Mouse (Mus musculus): ENCODE results near the gene Srf.

Srf gene

DNA sequence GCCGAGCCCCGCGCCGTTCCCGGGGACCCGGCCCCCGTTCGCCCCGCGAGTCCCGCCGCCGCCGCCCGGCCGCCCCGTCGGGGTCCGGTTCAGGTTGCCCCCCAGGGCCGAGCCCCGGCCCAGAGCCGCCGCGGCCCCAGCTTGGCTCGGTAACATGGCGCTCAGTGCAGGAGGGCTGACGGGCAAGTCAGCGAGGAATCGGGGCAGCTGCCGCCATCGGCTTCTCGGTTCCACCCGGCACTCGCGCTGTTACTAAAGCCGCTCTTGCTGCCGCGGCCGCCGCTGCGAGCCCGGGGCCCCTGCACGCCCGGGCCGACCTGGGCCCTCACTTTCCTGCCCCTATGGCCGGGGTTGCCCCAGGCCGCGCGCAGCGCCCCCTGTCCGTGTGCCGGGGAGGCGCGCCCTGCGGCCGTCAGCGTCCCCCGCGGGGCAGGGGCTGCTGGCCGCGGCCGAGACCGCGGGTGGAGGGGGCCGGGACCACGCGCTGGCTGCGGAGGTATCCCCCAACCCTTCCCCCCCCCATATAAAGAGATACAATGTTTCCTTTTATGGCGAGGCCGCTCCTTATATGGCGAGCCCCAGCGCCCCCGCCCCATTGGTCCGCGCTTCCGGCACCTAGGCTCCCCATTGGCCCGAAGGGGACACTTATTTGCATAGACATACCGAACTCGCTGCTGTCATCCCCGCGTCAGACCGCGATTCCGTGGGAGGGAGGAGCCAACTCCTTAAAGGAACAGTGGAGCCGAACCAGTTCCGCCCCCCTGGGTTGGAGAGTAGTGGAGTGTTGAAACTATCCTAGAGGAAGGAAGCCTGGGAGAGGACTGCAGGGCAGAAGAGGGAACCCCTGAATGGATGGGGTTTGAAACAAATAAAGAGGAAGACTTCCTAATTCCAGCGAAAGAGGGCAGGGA is at the start of gene Srf:
TSS of gene Srf (minus strand) at position 503 of the 911 bp plus-strand sequence.
- TF ChIP-seq GATA4 (IDR thresholded peaks at IDR 0.05; ENCODE audit: insufficient replicate concordance, low read length), result no peak

DNA sequence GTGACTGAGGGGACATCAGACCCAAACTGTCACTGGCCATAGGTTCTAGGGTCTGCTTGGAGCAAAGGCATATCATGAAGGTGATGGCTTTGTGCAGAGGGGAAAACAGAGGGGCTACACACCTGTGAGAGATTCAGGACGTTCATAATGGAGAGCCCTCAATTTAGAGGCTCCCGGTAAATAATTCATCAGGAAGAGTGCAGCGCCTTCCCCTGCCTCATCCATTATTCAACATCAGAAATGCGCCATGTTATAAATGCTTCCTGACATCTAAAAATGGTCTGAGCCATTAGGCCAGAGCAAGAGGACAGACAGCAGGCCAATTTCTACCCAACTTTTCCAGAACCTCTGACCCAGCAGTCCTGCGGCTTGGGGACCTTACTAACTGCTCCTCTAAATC is 49.2 kb upstream of the Srf start:
- no peak for TF ChIP-seq GATA4 (IDR thresholded peaks at IDR 0.05; ENCODE audit: insufficient replicate concordance, low read length)

DNA sequence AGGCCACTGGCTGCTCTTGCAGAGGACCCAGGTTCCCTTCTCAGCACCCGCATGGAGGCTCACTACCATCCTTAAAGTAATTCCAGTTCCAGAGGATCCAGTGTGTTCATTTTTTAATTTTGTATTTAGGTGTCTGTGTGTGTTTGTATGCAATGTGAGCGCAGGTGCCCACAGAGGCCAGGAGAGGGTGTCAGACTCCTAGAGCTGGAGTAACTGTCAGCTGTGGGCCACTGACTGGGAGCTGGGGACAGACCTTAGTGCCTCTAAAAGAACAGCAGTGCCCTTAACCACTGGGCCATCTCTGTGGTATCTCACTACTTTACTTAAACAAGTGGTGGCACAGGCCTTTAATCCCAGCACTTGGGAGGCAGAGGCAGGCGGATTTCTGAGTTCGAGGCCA is 47.3 kb upstream of the Srf start:
- TF ChIP-seq GATA4 (IDR thresholded peaks at IDR 0.05; ENCODE audit: insufficient replicate concordance, low read length), result no peak

GRCm38 (mm10) chr17:46602212-46602611 is 46.2 kb upstream of the Srf start:
- TF ChIP-seq GATA4 (IDR thresholded peaks at IDR 0.05; ENCODE audit: insufficient replicate concordance, low read length), result no peak

GRCm38 (mm10) chr17:46600569-46600968 is 44.6 kb upstream of the Srf start:
- TF ChIP-seq GATA4 (IDR thresholded peaks at IDR 0.05; ENCODE audit: insufficient replicate concordance, low read length), result no peak

DNA sequence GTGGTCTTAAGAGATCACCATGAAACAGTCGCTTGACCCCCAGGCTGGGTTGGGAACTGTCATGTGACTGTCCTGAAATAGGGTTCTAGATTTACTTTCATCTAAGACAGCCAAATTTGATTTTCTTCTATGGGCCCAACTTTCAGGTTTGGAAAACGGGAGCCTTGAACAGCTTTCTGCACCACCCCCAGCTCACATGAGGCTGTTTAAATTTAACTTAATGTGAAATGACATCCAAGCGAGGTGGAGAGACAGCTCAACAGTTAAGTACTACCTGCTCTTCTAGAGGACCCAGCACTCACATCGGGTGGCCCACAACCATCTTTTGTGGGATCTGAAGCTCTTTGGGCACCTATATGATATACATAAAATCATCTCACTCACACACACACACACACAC is 43.0 kb upstream of the Srf start:
- TF ChIP-seq GATA4 (IDR thresholded peaks at IDR 0.05; ENCODE audit: insufficient replicate concordance, low read length), result no peak

DNA sequence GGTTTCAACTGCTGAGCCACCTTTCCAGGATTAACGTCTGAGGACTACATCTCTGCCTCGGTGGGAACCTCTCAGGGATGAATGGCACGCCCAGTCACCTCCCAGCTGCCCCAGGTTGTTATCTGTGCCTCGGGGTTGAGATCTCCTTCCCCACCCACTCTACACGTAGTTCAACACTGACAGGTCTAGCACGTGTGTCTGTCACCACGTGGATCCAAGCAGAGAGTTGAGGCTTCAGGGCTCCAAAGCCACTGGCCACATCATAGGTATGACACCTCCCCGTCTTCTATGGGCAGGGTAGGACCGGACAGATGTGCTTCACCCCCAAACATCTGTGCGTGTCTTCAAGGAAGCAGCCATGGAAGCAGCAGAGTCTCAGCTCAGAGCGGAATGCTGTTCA is 42.0 kb upstream of the Srf start:
- TF ChIP-seq GATA4 (IDR thresholded peaks at IDR 0.05; ENCODE audit: insufficient replicate concordance, low read length), result no peak

GRCm38 (mm10) chr17:46595336-46595735 is 39.4 kb upstream of the Srf start:
- no peak for TF ChIP-seq GATA4 (IDR thresholded peaks at IDR 0.05; ENCODE audit: insufficient replicate concordance, low read length)

DNA sequence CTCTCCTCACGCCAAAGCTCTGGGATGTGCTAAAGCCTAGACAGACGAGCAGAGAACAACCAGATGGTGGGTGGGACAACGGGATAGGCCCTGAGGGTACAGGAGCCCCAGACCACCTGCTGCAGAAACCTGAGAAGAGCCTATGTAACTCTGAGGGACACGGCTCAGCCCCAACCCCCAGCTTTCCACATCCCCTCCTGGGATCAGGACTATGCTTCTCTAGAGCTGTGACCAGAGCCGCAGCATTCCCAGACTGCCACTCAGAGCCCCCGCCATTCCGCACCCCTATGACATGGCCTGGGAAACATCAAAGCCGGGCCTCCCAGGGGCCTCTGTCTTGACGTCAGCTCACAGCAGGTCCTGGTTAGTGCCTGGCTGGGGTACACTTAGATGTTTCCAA is 38.6 kb upstream of the Srf start:
- TF ChIP-seq GATA4 (IDR thresholded peaks at IDR 0.05; ENCODE audit: insufficient replicate concordance, low read length), result no peak

DNA sequence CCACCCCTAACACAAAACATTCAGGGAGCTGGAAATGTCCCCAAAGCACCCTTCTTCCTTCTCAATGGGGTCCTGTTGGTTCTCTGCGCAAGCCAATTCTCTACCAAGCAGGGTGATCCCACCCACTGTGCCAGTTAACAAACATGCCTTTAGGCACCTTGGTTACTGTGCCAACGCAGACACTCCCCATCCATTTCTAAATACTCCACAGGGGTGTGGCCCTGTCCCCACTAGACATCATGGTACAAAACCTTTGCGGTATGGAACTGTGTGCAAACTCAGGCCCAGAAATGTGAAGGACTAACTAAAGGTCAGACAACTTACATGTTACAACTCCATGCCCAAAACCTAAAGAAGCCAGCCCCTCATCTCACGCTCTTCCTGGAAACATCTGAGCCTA is 37.1 kb upstream of the Srf start:
- TF ChIP-seq GATA4 (IDR thresholded peaks at IDR 0.05; ENCODE audit: insufficient replicate concordance, low read length), result no peak

- no peak for TF ChIP-seq GATA4 (IDR thresholded peaks at IDR 0.05; ENCODE audit: insufficient replicate concordance, low read length)
These were observed 35.4 kb upstream of the Srf start for GRCm38 (mm10) chr17:46591406-46591805.

DNA sequence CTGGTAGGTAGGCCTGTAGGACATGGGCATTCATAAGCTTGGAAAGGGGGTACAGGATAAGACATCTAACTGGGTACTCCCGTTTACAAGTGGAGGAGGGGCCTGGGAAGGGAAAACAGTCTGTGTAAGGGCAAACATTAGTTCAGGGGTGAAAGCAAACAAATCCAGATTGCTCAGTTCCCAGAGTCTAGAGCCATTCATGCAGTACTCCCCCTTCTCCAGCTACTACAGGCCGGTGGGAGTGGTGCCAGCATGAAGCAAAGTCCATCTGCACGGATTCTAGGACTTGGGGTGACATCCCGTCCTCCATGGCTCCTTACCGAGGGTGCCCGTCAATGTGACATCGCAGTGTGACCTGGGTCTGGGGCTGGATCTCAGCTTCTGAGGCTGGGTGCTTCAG is 34.5 kb upstream of the Srf start:
- TF ChIP-seq GATA4 (IDR thresholded peaks at IDR 0.05; ENCODE audit: insufficient replicate concordance, low read length), result no peak

DNA sequence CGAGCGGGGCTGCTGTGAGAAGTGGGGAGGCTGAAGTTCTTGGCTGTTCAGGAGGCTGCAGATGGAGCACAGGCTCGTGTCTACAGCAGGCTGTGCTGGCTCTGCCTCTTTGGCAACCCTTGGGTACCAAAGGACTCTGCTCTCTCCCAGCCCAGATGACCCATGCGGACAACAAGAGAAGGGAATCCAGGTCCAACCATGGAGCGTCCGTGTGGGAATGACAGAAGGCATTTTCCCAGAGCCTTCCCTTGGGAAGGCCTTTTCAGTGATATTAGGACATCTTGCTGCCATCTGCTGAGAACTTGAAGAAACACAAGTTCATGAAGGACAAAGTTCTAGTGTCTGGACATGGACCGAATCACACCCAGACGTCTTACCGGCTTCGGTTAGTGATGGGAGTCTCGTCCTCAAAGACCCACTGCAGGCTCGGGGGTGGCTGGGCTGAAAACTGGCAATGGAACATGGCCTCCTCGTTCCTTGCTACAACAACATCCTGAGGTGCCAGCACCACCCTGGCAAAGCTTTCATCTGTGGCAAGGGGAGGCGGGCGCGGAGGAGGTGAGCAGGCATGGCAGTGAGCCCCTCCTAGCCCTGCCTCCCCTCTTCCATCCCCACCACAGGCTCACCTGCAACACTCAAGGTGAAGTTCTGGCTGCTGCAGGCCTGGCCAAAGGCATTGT is 33.8 kb upstream of the Srf start:
- TF ChIP-seq GATA4 (IDR thresholded peaks at IDR 0.05; ENCODE audit: insufficient replicate concordance, low read length), result no peak

GRCm38 (mm10) chr17:46588913-46589312 is 32.9 kb upstream of the Srf start:
- no peak for TF ChIP-seq GATA4 (IDR thresholded peaks at IDR 0.05; ENCODE audit: insufficient replicate concordance, low read length)

GRCm38 (mm10) chr17:46588173-46588572 is 32.2 kb upstream of the Srf start:
- TF ChIP-seq GATA4 (IDR thresholded peaks at IDR 0.05; ENCODE audit: insufficient replicate concordance, low read length), result no peak

DNA sequence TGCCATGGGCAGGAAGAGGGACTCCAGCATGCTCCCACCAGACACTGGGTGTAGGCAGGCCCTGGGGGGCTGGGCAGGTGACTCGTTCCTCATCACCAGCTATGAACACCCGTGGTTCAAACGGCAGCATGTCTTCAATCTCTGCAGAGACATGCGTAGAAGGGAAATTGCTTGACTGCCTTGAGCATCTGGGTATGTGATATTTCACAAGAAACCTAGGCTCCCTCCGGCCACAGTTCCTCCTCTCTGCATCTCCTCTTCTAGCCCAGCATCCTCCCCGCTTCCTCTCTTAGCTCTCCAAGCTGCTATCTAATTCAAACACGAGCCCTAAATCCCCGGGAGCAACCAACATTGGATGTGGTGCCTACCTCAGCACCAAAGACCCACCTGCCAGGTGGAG is 30.4 kb upstream of the Srf start:
- no peak for TF ChIP-seq GATA4 (IDR thresholded peaks at IDR 0.05; ENCODE audit: insufficient replicate concordance, low read length)

Measured in liver, adult (tissue).